Mouse (Mus musculus): ENCODE data around the gene Abcg3. TPM values are rescaled to one million over a fixed set of nuclear protein-coding genes. Genes with fewer than 3 reads are reported as not detected.

Abcg3 gene
- polyA plus RNA-seq, 1 experiment from 2014 or later, result 3.2 TPM

Other genes with a start within 250 kb of the Abcg3 start
- gene Zfp951, start 122.6 kb downstream of the Abcg3 start, polyA plus RNA-seq (2015; fragmentation: Nextera tagmentation; extraction: Ambion mirVana), result 3.4 and 3.6 TPM in 2 replicates
- 2.2 and 3.1 TPM in 2 replicates for gene Gbp9, start 156.8 kb upstream of the Abcg3 start, polyA plus RNA-seq (2015; fragmentation: Nextera tagmentation; extraction: Ambion mirVana)
- gene Gbp8, start 156.8 kb upstream of the Abcg3 start, polyA plus RNA-seq (2015; fragmentation: Nextera tagmentation; extraction: Ambion mirVana), result 1.6 and 1.9 TPM in 2 replicates
- 1.4 and 1.6 TPM in 2 replicates for gene Gbp4, start 156.9 kb upstream of the Abcg3 start, polyA plus RNA-seq (2015; fragmentation: Nextera tagmentation; extraction: Ambion mirVana)

All from intestine, embryonic 15.5 days (tissue).